In genomic region chr1:58794705-58795104, GRCm38 (mm10) we compare ENCODE assay signal across 8 mouse cellular contexts. TPM values are rescaled to one million over a fixed set of nuclear protein-coding genes. Genes with fewer than 3 reads are reported as not detected.
DNase-seq lines count a peak whose midpoint lies in the region; ATAC-seq and TF ChIP-seq lines count a peak whose summit lies in the region.

No protein-coding gene starts in this region.

- H3K4me1 ChIP-seq in forebrain, embryonic 10.5 days, result peaks cover 20% of the 10 kb centered on the region
- H3K4me1 ChIP-seq in forebrain, embryonic 11.5 days (replicated peaks; ENCODE audit: control insufficient read depth, insufficient read depth, low read length), result 0 out of 2 replicates have a peak, but pooled peaks cover 2% of the 10 kb centered on the region
- H3K4me1 ChIP-seq in liver, adult 2 months (ENCODE audit: control insufficient read depth, insufficient read depth, low read length), result peaks cover 11% of the 10 kb centered on the region
- H3K4me1 ChIP-seq in hindbrain, embryonic 14.5 days (replicated peaks; ENCODE audit: control insufficient read depth, insufficient read depth, low read length), result peaks cover 8% of the 10 kb centered on the region; the same call in 1 of the 2 replicates

- H3K79me2 ChIP-seq in liver, adult 2 months (ENCODE audit: control insufficient read depth, insufficient read depth, low read length), result peaks cover 15% of the 10 kb centered on the region; the same call in 1 of the 2 replicates
- peaks cover 41% of the 10 kb centered on the region for H3K79me2 ChIP-seq in macrophage (ENCODE audit: inconsistent target)

- peaks cover 17% of the 10 kb centered on the region for H3K27me3 ChIP-seq in forebrain, embryonic 10.5 days (ENCODE audit: poor library complexity, severe bottlenecking)
- H3K27me3 ChIP-seq in forebrain, embryonic 11.5 days (ENCODE audit: control insufficient read depth, insufficient read depth, low read length), result no peaks in the 10 kb centered on the region
- H3K27me3 ChIP-seq in liver, adult 2 months (ENCODE audit: control insufficient read depth, insufficient read depth, low read length), result no peaks in the 10 kb centered on the region
- no peaks in the 10 kb centered on the region for H3K27me3 ChIP-seq in hindbrain, embryonic 14.5 days (ENCODE audit: control insufficient read depth, insufficient read depth, low read length)

- no peak for TF ChIP-seq CTCF in liver, adult 2 months (IDR thresholded peaks at IDR 0.05; ENCODE audit: low read depth, low read length)

- H3K9ac ChIP-seq in forebrain, embryonic 11.5 days (ENCODE audit: low read length), result no peak overlapping the region
- H3K9ac ChIP-seq in liver, adult 2 months (ENCODE audit: low read depth, low read length), result peak overlapping the region; percentile 54
- H3K9ac ChIP-seq in hindbrain, embryonic 14.5 days, result no peak overlapping the region

- 0 out of 2 replicates have a peak, but pooled peaks cover 3% of the 10 kb centered on the region for H3K36me3 ChIP-seq in forebrain, embryonic 10.5 days (replicated peaks)
- no peaks in the 10 kb centered on the region for H3K36me3 ChIP-seq in forebrain, embryonic 11.5 days (ENCODE audit: control insufficient read depth, insufficient read depth, low read length)
- peaks cover 6% of the 10 kb centered on the region; the same call in 1 of the 2 replicates for H3K36me3 ChIP-seq in liver, adult 2 months (ENCODE audit: control insufficient read depth, insufficient read depth, low read length)
- no peaks in the 10 kb centered on the region for H3K36me3 ChIP-seq in hindbrain, embryonic 14.5 days (replicated peaks; ENCODE audit: control insufficient read depth, insufficient read depth)
- H3K36me3 ChIP-seq in macrophage (ENCODE audit: inconsistent target), result peaks cover 12% of the 10 kb centered on the region; the same call in 1 of the 2 replicates

- ATAC-seq in forebrain, embryonic 11.5 days (replicated peaks; ENCODE audit: low FRiP score), result no peak
- no peak for ATAC-seq in hindbrain, embryonic 14.5 days (ENCODE audit: low FRiP score)

- 56% methylated on average over 2 of the region's 2 CpGs for WGBS in forebrain, embryonic 10.5 days
- WGBS in forebrain, embryonic 11.5 days, result 43% methylated on average over 2 of the region's 2 CpGs
- WGBS in liver, adult 2 months, result 34% methylated on average over 2 of the region's 2 CpGs
- WGBS in hindbrain, embryonic 14.5 days, result 55% methylated on average over 2 of the region's 2 CpGs
- 63% methylated on average over 2 of the region's 2 CpGs for WGBS in macrophage (ENCODE audit: missing documents)

- H3K4me2 ChIP-seq in forebrain, embryonic 11.5 days (ENCODE audit: low read depth, low read length, severe bottlenecking), result no peak overlapping the region
- peak overlapping the region; percentile 80; the same call in 1 of the 2 replicates for H3K4me2 ChIP-seq in hindbrain, embryonic 14.5 days (replicated peaks)

- no peak for TF ChIP-seq POLR2A in liver, adult 2 months (IDR thresholded peaks at IDR 0.05; ENCODE audit: extremely low read depth, insufficient read depth, low read length)

- H3K27ac ChIP-seq in forebrain, embryonic 10.5 days, result no peak overlapping the region
- H3K27ac ChIP-seq in forebrain, embryonic 11.5 days (ENCODE audit: low read depth, low read length), result no peak overlapping the region
- H3K27ac ChIP-seq in liver, adult 2 months (replicated peaks; ENCODE audit: insufficient read depth, low read depth, low read length), result peak overlapping the region; percentile 97
- H3K27ac ChIP-seq in hindbrain, embryonic 14.5 days, result no peak overlapping the region
- H3K27ac ChIP-seq in macrophage, result peak overlapping the region; percentile 91

- peak overlapping the region; percentile 64; the same call in 1 of the 2 replicates for H3K4me3 ChIP-seq in forebrain, embryonic 10.5 days
- no peak overlapping the region for H3K4me3 ChIP-seq in forebrain, embryonic 11.5 days (ENCODE audit: low read depth, low read length)
- peak overlapping the region; percentile 95 for H3K4me3 ChIP-seq in liver, adult 2 months (ENCODE audit: insufficient read depth, low read depth, low read length)
- no peak overlapping the region for H3K4me3 ChIP-seq in hindbrain, embryonic 14.5 days (replicated peaks; ENCODE audit: low read length)
- H3K4me3 ChIP-seq in macrophage (ENCODE audit: inconsistent target), result no peak overlapping the region

- DNase-seq in forebrain, embryonic 10.5 days (ENCODE audit: extremely low spot score, low spot score), result no peak
- DNase-seq in forebrain, embryonic 11.5 days (ENCODE audit: low spot score), result no peak
- no peak for DNase-seq in liver, adult 2 months (ENCODE audit: extremely low read depth, low read depth, low spot score)
- no peak for DNase-seq in liver
- no peak for DNase-seq in hindbrain, embryonic 14.5 days (ENCODE audit: low spot score)
- DNase-seq in ovary, postnatal 14 days (ENCODE audit: low spot score), result no peak
- DNase-seq in T-cell, adult 2 months (ENCODE audit: low spot score), result no peak

- no peaks in the 10 kb centered on the region for H3K9me3 ChIP-seq in forebrain, embryonic 10.5 days
- H3K9me3 ChIP-seq in forebrain, embryonic 11.5 days (ENCODE audit: control insufficient read depth, low read length), result no peaks in the 10 kb centered on the region; the same call in 1 of the 2 replicates
- H3K9me3 ChIP-seq in hindbrain, embryonic 14.5 days (ENCODE audit: control insufficient read depth, low read length), result 0 out of 2 replicates have a peak, but pooled peaks cover 3% of the 10 kb centered on the region

RNA-seq across cellular contexts. Expression of gene Casp8, which starts 0.5 kb away (rescaled TPM):
- polyA plus RNA-seq in forebrain, embryonic 10.5 days (2016; fragmentation: Nextera tagmentation; extraction: Ambion mirVana), result 9.2 and 10.8 TPM in 2 replicates
- 11.9 and 12.6 TPM in 2 replicates for polyA plus RNA-seq in forebrain, embryonic 11.5 days (2014; fragmentation: Nextera tagmentation; extraction: Ambion mirVana)
- 14.6 and 20.1 TPM in 2 replicates for total RNA-seq in liver, adult 2 months (2014; rRNA removed)
- 2.7 and 3.9 TPM in 2 replicates for polyA plus RNA-seq in liver, adult 2 months (2012; rRNA removed)
- polyA plus RNA-seq in hindbrain, embryonic 14.5 days (2014; fragmentation: Nextera tagmentation; extraction: Ambion mirVana), result 5.5 and 6.2 TPM in 2 replicates
- total RNA-seq in macrophage (2018; cell fraction: chromatin; rRNA removed), result 100 to 1,000 TPM in 14 of 26 experiments, 10 to 100 TPM in 12; 43.7 to 128 (median 103) TPM
- 100 to 1,000 TPM in 12 of 26 experiments, 10 to 100 TPM in 14; 70.9 to 125 (median 96.1) TPM for total RNA-seq in macrophage (2018; cell fraction: cytosol; rRNA removed)
- 100 to 1,000 TPM in 17 of 26 experiments, 10 to 100 TPM in 9; 60.2 to 219 (median 108) TPM for total RNA-seq in macrophage (2018; cell fraction: nucleus; rRNA removed)
- polyA plus RNA-seq in macrophage (2018), result 86.3 to 116 TPM (median 89.4 TPM) in 3 replicates

Comparison
In these comparisons a context has a peak if more than half of its experiments do, and no peak if none do; other contexts are left out.
1. H3K4me3 ChIP-seq: peak in forebrain, embryonic 10.5 days (single experiment) and liver, adult 2 months (single experiment); none in forebrain, embryonic 11.5 days (single experiment), hindbrain, embryonic 14.5 days (single experiment) and macrophage (single experiment).
2. H3K27ac ChIP-seq: peak in liver, adult 2 months (single experiment) and macrophage (single experiment); none in forebrain, embryonic 10.5 days (single experiment), forebrain, embryonic 11.5 days (single experiment) and hindbrain, embryonic 14.5 days (single experiment).